Mouse (Mus musculus): Measurements from ENCODE around the gene Cdc42. TPM values are rescaled to one million over a fixed set of nuclear protein-coding genes. Genes with fewer than 3 reads are reported as not detected.

Gene Cdc42
- polyA plus RNA-seq, 1 experiment from 2014 or later: 324 TPM

DNA sequence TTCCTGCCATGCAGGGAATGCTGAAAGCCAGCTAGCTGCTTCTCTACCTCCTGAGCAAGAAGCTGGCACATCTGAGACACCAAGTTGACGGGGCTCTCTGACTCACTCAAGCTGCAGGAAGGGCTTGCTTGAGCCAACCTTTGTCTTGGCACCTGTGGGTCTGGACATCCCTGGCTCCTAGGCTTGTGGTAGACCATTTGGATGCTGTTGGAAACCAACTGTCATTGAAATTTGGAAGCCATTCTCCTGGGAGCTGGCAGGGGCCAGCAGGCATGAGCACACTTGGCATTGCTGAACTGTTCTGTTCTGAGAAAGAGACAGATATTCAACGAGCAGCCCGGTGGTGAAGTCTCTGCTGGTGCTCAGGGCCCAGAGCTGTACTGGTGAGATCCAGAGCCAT, 67.3 kb downstream of the Cdc42 start:
- H3K36me3 ChIP-seq: no peaks in the 10 kb centered on the region
- peaks cover 59% of the 10 kb centered on the region for H3K27me3 ChIP-seq (replicated peaks)
- no peak for ATAC-seq
- no peak overlapping the region for H3K4me3 ChIP-seq
- no peak overlapping the region for H3K4me2 ChIP-seq
- H3K4me1 ChIP-seq: no peaks in the 10 kb centered on the region
- WGBS (ENCODE audit: insufficient replicate concordance): 61% methylated on average over 3 of the region's 3 CpGs
- H3K9ac ChIP-seq: no peak overlapping the region
- H3K9me3 ChIP-seq (replicated peaks): no peaks in the 10 kb centered on the region
- H3K27ac ChIP-seq: no peak overlapping the region

DNA sequence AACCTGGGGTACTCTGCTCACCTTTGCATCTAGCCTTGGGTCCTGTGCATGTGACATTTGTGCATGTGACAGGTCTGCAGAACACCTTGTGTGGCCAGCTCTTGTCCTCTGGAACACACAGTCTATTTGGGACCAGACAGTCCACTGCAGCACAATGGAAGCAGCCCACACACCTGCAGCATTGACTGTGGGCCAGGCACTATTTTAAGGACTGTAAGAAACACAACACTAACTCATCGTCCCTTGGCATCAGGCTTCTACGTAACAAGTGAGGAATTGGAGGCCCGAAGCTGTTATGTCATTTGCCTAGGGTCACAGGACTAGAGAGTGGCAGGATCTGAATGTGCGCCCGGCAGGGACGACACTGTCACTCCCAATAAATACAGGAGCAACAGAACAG, 67.8 kb downstream of the Cdc42 start:
- H3K4me2 ChIP-seq: no peak overlapping the region
- H3K27me3 ChIP-seq (replicated peaks): peaks cover 64% of the 10 kb centered on the region
- H3K27ac ChIP-seq: no peak overlapping the region
- 73% methylated on average over 6 of the region's 6 CpGs for WGBS (ENCODE audit: insufficient replicate concordance)
- ATAC-seq: no peak
- no peaks in the 10 kb centered on the region for H3K36me3 ChIP-seq
- no peaks in the 10 kb centered on the region for H3K4me1 ChIP-seq
- H3K4me3 ChIP-seq: no peak overlapping the region
- no peaks in the 10 kb centered on the region for H3K9me3 ChIP-seq (replicated peaks)
- no peak overlapping the region for H3K9ac ChIP-seq

DNA sequence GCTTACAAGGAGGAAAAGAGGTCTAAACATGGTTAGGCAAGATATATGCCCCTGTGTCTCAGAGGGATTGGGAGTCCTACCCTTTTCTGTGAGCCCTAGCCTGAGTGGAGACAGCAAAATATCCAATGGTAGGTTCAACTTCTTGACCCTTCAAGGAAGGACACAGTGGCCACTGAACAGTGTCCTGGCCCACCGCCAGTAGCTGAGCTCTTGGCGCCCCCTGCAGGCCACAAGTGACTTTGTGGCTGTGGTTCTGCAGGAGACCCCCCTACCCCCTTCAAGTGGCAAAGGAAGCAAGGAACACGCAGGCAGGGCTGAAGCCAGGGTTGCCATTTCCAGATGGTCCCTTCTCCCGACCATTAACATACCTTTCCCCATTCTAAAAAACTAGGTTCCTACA, 69.7 kb downstream of the Cdc42 start:
- no peak overlapping the region for H3K4me2 ChIP-seq
- peaks cover 81% of the 10 kb centered on the region for H3K27me3 ChIP-seq (replicated peaks)
- no peaks in the 10 kb centered on the region for H3K9me3 ChIP-seq (replicated peaks)
- no peaks in the 10 kb centered on the region for H3K4me1 ChIP-seq
- no peak overlapping the region for H3K9ac ChIP-seq
- 3% methylated on average over 4 of the region's 4 CpGs for WGBS (ENCODE audit: insufficient replicate concordance)
- no peak; the same call in 1 of the 2 replicates for ATAC-seq
- no peak overlapping the region for H3K4me3 ChIP-seq
- no peak overlapping the region for H3K27ac ChIP-seq
- no peaks in the 10 kb centered on the region for H3K36me3 ChIP-seq

DNA sequence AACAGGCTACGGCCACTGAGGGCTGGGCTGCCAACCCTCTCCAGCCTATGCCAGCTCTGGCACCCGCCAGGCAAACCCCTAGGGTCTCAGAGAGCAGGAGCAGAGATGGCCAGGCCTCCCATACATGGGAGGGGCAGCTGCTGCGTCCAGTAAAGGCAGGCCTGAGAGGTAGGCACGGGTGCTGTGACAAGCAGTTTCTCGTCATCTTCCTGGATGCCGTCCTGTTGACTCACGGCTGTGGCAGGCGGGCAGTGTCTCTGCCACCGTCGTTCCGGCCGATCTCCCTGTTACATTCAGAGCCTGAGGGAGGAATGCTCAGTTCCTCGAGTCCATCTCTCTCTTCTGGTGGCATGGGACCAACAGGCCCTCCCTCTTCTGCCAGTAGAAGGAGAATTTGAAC, 70.3 kb downstream of the Cdc42 start:
- H3K9me3 ChIP-seq (replicated peaks): no peaks in the 10 kb centered on the region
- H3K9ac ChIP-seq: no peak overlapping the region
- no peak for ATAC-seq
- H3K4me3 ChIP-seq: no peak overlapping the region
- H3K4me1 ChIP-seq: no peaks in the 10 kb centered on the region
- no peak overlapping the region for H3K4me2 ChIP-seq
- no peaks in the 10 kb centered on the region for H3K36me3 ChIP-seq
- H3K27ac ChIP-seq: no peak overlapping the region
- H3K27me3 ChIP-seq (replicated peaks): peaks cover 81% of the 10 kb centered on the region
- WGBS (ENCODE audit: insufficient replicate concordance): 70% methylated on average over 13 of the region's 13 CpGs

DNA sequence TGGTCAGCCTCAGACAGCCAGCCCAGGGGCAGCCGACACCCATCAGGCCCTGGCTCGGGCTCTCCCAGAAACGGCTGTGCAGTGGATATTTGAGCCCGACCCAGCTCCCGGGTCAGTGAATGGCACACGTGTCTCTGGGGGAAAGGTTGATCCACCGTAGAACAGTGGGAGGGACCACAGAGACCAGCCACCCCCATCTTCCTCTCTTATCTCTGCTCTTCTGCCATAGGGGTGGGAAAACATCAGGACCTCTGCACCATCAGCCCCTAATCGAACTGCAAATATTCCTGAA, 70.9 kb downstream of the Cdc42 start:
- Histone ChIP-seq H3K36me3 (no peaks in the 10 kb centered on the region), H3K9ac (no peak overlapping the region), H3K27me3 (replicated peaks) (peaks cover 83% of the 10 kb centered on the region), H3K4me2 (no peak overlapping the region), H3K27ac (no peak overlapping the region), H3K9me3 (replicated peaks) (no peaks in the 10 kb centered on the region), H3K4me1 (no peaks in the 10 kb centered on the region), H3K4me3 (no peak overlapping the region)
- no peak for ATAC-seq
- WGBS (ENCODE audit: insufficient replicate concordance): 47% methylated on average over 8 of the region's 8 CpGs

DNA sequence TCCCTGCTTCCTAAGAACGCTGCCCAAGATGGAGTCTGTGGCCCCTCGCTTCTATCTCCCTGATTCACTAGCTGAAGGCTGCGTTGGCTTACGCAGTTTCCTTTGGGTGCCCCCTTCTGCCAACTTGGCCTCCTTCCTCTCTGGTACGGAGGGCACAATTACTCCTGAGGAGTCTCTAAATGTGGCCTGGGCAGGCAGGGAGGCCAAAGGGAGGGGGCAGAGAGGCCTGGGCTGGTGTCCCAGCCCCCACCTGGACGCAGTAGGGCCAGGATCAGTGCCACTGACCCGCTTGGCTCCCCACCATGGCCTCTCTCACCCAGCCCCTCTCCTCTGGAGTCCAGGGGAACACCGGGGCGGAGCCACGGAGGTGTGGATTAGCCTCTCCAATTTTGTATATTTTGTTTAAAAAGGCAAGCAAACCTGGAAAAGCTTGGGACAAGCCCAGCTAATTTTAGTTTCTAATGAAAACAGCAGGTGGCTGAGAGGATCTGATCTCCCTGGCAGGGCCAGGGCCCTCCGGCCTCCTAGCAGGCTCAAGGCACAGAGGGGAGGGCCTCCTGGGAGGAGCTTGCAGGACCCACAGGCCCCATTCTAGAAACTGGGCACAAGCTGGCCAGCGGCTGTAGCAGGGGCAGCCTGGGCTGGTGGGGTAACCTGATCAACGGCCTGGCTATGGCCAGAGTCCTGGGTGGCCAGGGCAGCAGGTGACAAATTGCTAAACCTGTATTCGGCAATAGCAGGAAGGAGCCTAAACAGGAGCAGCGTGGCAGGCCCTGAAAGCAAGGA, 71.5 kb downstream of the Cdc42 start:
- no peak for ATAC-seq
- 72% methylated on average over 15 of the region's 15 CpGs for WGBS (ENCODE audit: insufficient replicate concordance)
- peaks cover 88% of the 10 kb centered on the region for H3K27me3 ChIP-seq (replicated peaks)

DNA sequence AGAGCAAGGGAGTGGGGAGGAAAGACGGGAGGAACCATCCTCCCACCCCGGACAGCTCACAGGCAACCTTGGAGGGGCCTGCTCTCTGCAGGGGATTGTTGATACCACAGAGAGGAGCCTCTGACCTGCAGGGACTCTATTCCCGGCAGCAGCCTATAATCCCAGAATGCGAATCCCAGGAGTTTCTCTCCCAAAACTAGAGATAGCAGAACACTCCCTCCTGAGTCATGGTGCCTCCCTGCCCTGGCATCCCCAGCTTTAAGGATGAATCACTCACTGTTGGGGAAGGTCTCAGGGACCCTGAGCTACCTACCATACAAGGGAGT, 74.2 kb downstream of the Cdc42 start:
- no peak overlapping the region for H3K9ac ChIP-seq
- ATAC-seq: no peak
- H3K27me3 ChIP-seq (replicated peaks): peaks cover 94% of the 10 kb centered on the region
- no peak overlapping the region for H3K4me2 ChIP-seq
- no peak overlapping the region for H3K27ac ChIP-seq
- no peak overlapping the region for H3K4me3 ChIP-seq
- no peaks in the 10 kb centered on the region for H3K9me3 ChIP-seq (replicated peaks)
- 20% methylated on average over 4 of the region's 4 CpGs for WGBS (ENCODE audit: insufficient replicate concordance)
- H3K4me1 ChIP-seq: no peaks in the 10 kb centered on the region
- no peaks in the 10 kb centered on the region for H3K36me3 ChIP-seq

More for the DNA sequence above, 71.5 kb downstream of the Cdc42 start:
- H3K9ac ChIP-seq: no peak overlapping the region
- no peak overlapping the region for H3K4me2 ChIP-seq
- H3K4me3 ChIP-seq: no peak overlapping the region
- no peaks in the 10 kb centered on the region for H3K36me3 ChIP-seq
- no peaks in the 10 kb centered on the region for H3K4me1 ChIP-seq
- no peaks in the 10 kb centered on the region for H3K9me3 ChIP-seq (replicated peaks)
- no peak overlapping the region for H3K27ac ChIP-seq

DNA sequence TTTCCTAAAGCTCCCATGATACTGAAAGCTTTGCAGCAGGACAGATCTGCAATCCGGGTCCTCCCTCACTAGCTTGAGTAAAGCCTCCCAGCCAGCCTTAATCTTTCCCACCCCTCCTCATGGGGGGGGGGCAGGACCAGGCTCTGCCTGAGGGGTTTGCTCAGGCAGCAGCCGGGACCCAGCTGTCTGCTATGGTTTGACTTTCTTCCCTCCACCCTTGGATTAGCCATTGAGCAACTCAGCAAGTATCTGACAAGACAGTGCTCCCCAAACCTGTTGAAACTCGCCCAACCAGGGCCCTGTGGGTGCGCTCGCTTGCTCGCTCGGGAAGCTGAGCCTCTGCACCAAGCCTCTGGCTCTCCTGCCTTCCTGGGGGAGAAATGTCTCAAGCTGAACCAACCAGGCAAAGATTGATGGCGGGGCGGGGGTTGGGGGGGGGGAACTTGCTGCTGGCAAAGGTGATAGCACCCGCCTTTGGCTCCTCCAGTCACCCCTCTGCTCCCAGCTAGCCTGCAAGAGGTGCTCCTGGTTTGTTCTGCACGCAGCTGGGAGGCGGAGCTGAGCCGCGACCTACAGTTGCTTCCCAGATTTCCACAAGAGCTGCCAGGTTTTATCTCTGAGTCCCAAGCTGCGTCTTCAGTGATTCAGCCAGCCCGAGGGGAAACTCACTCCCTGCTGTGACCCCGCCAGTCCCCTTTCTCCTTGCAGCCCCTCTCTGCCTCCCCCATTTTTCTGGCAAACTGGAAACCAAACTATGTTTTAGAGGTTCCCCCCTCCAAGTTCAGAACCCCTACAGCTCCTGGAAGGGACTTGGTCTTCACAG, 74.7 kb downstream of the Cdc42 start:
- H3K4me1 ChIP-seq: peaks cover under 1% of the 10 kb centered on the region
- H3K9me3 ChIP-seq (replicated peaks): no peaks in the 10 kb centered on the region
- no peak overlapping the region for H3K9ac ChIP-seq
- no peak overlapping the region for H3K4me2 ChIP-seq
- no peak overlapping the region for H3K4me3 ChIP-seq
- peaks cover 96% of the 10 kb centered on the region for H3K27me3 ChIP-seq (replicated peaks)
- no peaks in the 10 kb centered on the region for H3K36me3 ChIP-seq
- WGBS (ENCODE audit: insufficient replicate concordance): 21% methylated on average over 17 of the region's 17 CpGs
- no peak overlapping the region for H3K27ac ChIP-seq
- ATAC-seq: no peak

DNA sequence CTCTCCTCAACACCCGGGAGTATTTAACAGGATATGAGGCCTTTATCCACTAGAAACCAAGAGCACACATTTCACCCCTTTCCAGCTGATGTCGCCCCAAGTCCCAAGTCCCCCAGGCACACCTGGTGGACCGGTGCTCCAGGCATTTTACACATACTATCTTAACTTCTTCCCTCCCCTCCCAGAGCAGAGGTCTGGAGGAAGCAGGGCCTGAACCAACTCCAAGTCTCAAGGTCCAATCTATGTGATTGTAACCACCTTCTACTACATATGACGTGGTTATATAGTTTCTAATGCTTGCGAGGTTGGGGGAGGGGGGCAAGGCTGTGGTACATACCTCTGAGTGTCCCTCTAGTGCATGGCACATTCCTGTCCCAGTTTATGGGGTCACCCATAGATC, 75.4 kb downstream of the Cdc42 start:
- H3K4me3 ChIP-seq: no peak overlapping the region
- no peak overlapping the region for H3K27ac ChIP-seq
- no peak overlapping the region for H3K9ac ChIP-seq
- H3K4me2 ChIP-seq: no peak overlapping the region
- H3K9me3 ChIP-seq (replicated peaks): no peaks in the 10 kb centered on the region
- ATAC-seq: no peak
- H3K27me3 ChIP-seq (replicated peaks): peaks cover 98% of the 10 kb centered on the region
- WGBS (ENCODE audit: insufficient replicate concordance): 64% methylated on average over 5 of the region's 5 CpGs
- H3K36me3 ChIP-seq: no peaks in the 10 kb centered on the region
- H3K4me1 ChIP-seq: peaks cover 4% of the 10 kb centered on the region

DNA sequence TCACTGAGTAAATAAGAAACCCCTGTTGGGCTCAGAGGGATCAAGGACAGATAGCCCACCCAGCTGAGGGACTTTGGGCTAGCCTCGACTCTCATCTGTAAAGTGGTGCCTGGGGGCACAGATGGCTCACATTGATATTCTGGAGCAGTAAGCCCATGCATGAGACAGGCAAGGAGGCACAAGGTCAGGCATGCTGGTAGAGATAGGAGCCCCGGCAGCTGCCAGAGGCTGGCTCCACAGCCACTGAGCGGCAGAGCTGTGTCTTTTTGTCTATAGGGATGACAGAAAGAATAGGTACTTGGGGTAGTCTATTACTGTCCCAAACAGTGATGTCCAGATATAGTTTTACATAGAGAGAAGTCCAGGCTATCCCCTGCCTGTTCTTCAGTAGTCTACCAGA, 76.2 kb downstream of the Cdc42 start:
- Histone ChIP-seq H3K27me3 (replicated peaks) (peaks cover 98% of the 10 kb centered on the region), H3K4me2 (no peak overlapping the region), H3K36me3 (no peaks in the 10 kb centered on the region), H3K4me1 (peaks cover 4% of the 10 kb centered on the region), H3K9ac (no peak overlapping the region), H3K9me3 (replicated peaks) (no peaks in the 10 kb centered on the region), H3K27ac (no peak overlapping the region), H3K4me3 (no peak overlapping the region)
- ATAC-seq: no peak
- WGBS (ENCODE audit: insufficient replicate concordance): 53% methylated on average over 3 of the region's 3 CpGs

DNA sequence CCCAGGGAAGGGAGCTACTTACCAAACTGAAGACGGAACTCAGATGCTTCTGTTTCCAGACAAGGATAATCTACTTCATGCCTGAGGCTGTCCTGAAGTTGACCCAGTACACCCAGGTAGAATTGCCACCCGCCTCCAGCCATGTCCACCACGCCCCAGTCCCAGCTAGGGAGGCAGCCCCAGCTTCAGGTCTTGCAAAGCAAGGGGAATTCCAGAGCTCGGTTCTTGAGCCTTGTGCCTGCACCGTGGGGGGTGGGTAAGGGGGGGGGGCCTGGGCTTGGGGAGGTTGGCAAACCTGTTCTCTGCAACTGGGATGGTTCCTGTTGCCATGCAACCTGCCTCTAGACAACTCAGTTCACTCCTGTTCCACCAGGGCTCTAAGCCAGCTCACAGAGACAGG, 78.2 kb downstream of the Cdc42 start:
- ATAC-seq: no peak
- 15% methylated on average over 5 of the region's 5 CpGs for WGBS (ENCODE audit: insufficient replicate concordance)
- Histone ChIP-seq H3K4me2 (no peak overlapping the region), H3K9me3 (replicated peaks) (no peaks in the 10 kb centered on the region), H3K4me3 (no peak overlapping the region), H3K9ac (no peak overlapping the region), H3K4me1 (peaks cover 6% of the 10 kb centered on the region), H3K27ac (no peak overlapping the region), H3K27me3 (replicated peaks) (peaks cover 98% of the 10 kb centered on the region), H3K36me3 (no peaks in the 10 kb centered on the region)

DNA sequence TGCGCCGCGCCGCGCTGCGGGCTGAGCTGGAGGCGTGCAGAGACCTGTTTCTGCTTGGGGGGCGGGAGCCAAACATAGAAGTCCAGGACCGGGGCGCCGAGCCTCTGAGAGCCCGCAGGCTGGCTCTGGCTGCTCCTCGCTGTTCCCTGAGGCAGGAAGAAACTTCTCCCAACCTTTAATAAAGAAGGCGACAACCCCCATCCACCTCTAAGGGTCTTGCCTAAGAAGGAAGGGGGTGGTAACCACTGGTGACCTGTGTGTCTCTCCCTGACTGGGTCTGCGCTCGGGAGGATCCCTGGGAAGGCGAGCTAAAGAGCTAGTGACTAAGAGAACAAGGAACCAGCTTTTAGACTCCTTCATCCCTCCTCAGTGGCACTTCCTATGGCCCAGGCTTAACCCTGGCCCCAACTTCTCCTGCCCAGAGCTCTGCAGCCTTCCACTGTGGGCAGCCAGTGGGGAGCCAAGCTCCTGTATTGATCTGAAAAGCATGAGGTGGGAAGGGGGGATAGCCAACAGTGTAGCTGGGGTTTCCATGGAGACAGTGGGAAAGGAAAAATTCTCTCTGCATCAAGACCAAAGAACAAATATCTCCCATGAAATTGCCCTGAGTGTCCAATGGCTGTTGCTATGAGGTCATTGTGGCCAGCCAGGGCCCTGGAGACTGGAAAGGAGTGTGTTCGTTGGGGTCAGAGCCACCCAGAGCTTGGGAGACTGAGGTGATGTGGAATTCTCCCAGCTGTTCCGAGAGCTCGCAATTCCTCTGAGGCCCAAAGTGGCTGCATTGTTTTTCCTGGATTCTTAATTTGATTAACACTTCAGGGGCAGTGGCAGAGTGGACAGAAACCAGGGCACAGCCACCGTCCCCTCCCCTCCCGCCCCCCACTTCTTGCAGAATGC, 79.1 kb downstream of the Cdc42 start:
- no peak for ATAC-seq
- Histone ChIP-seq H3K4me3 (peak overlapping the region; percentile 45), H3K9ac (no peak overlapping the region), H3K36me3 (no peaks in the 10 kb centered on the region), H3K4me2 (peak overlapping the region; percentile 64), H3K27ac (no peak overlapping the region), H3K9me3 (replicated peaks) (no peaks in the 10 kb centered on the region), H3K4me1 (peaks cover 9% of the 10 kb centered on the region), H3K27me3 (replicated peaks) (peaks cover 98% of the 10 kb centered on the region)
- 6% methylated on average over 22 of the region's 22 CpGs for WGBS (ENCODE audit: insufficient replicate concordance)
